Mouse (Mus musculus) CH12.LX (cell line): ENCODE measurements around the gene Pkhd1. TPM values are rescaled to one million over a fixed set of nuclear protein-coding genes. Genes with fewer than 3 reads are reported as not detected.

ENCODE experiments used
- DNase-seq: peaks from one replicate; pipeline ENCODE4 v3.0.0-alpha.2; 2013; ENCODE audit errors: extremely low read depth
- H3K27ac ChIP-seq: 2 replicates; pipeline ENCODE4 v1.5.1; 2012; ENCODE audit warnings: low read depth, mild to moderate bottlenecking, control low read depth, moderate library complexity; ENCODE audit not compliant: insufficient read depth
- H3K27me3 ChIP-seq: replicated peaks from 2 replicates; pipeline ENCODE3; 2012; ENCODE audit warnings: inconsistent platforms
- H3K36me3 ChIP-seq, 2 experiments: replicated peaks in 1 of 2; 2 replicates each; pipeline versions ENCODE3 to v1.6.1; 2012; ENCODE audit warnings: inconsistent platforms in 1 of 2, low read length in 1 of 2, mild to moderate bottlenecking in 1 of 2, mixed read lengths in 1 of 2, moderate library complexity in 1 of 2; ENCODE audit not compliant: control insufficient read depth in 1 of 2, insufficient read depth in 1 of 2
- H3K4me1 ChIP-seq, 2 experiments: 2 replicates each; pipeline ENCODE4 v1.6.1; 2012; ENCODE audit warnings: inconsistent platforms in 1 of 2, moderate library complexity in 1 of 2; ENCODE audit not compliant: insufficient read depth in 2 of 2, control insufficient read depth in 1 of 2
- H3K4me2 ChIP-seq: 2 replicates; pipeline ENCODE4 v1.6.1; 2012; ENCODE audit warnings: low read depth, mild to moderate bottlenecking, control low read depth; ENCODE audit not compliant: poor library complexity, insufficient read depth, severe bottlenecking
- H3K4me3 ChIP-seq, 3 experiments: fragments of 150-350 bp in 1 of 3; sonication (generic) in 1 of 3; replicated peaks in 1 of 3; 2 replicates each; pipeline versions ENCODE3 to v1.5.1; 2011 to 2012; ENCODE audit warnings: low read depth in 2 of 3, low read length in 2 of 3, mild to moderate bottlenecking in 2 of 3, moderate library complexity in 2 of 3, control low read depth in 1 of 3, improper control_type of control experiment in 1 of 3, inconsistent platforms in 1 of 3, mixed read lengths in 1 of 3; ENCODE audit not compliant: poor library complexity in 1 of 3
- H3K79me2 ChIP-seq: replicated peaks from 2 replicates; pipeline ENCODE4 v1.6.1; 2012; ENCODE audit warnings: mild to moderate bottlenecking, moderate library complexity; ENCODE audit not compliant: control insufficient read depth, poor library complexity, insufficient read depth, severe bottlenecking; ENCODE audit errors: extremely low read depth
- H3K9ac ChIP-seq: 2 replicates; pipeline ENCODE4 v1.6.1; 2012; ENCODE audit warnings: low read depth, mild to moderate bottlenecking, control low read depth, moderate library complexity; ENCODE audit not compliant: insufficient read depth
- H3K9me3 ChIP-seq: replicated peaks from 2 replicates; pipeline ENCODE3; 2012; ENCODE audit warnings: low read length, inconsistent platforms, mixed read lengths
- BHLHE40 ChIP-seq: IDR thresholded peaks from 2 replicates; pipeline ENCODE4 v1.6.1; 2011; ENCODE audit warnings: mild to moderate bottlenecking, low read depth, low read length, improper control_type of control experiment
- CHD2 ChIP-seq: IDR thresholded peaks from 2 replicates; pipeline ENCODE4 v1.6.1; 2011; ENCODE audit warnings: low read length, improper control_type of control experiment
- CTCF ChIP-seq, 2 experiments: IDR thresholded peaks in 1 of 2; conservative IDR thresholded peaks in 1 of 2; 2 replicates each; pipeline ENCODE4 v1.5.1; 2011 to 2012; ENCODE audit warnings: low read depth in 2 of 2, low read length in 2 of 2, improper control_type of control experiment in 1 of 2, inconsistent platforms in 1 of 2, mild to moderate bottlenecking in 1 of 2, moderate library complexity in 1 of 2
- E2F4 ChIP-seq: IDR thresholded peaks from 2 replicates; pipeline ENCODE4 v1.6.1; 2011; ENCODE audit warnings: low read depth, low read length, improper control_type of control experiment; ENCODE audit not compliant: insufficient replicate concordance
- ELF1 ChIP-seq: IDR thresholded peaks from 2 replicates; pipeline ENCODE4 v1.6.1; 2014; ENCODE audit warnings: low read depth, mild to moderate bottlenecking, inconsistent platforms, low read length, improper control_type of control experiment
- ETS1 ChIP-seq: conservative IDR thresholded peaks from 2 replicates; pipeline ENCODE4 v1.6.1; 2012; ENCODE audit warnings: low read depth, mild to moderate bottlenecking, inconsistent platforms, low read length, improper control_type of control experiment, moderate library complexity
- HCFC1 ChIP-seq: IDR thresholded peaks from 2 replicates; pipeline ENCODE4 v1.6.1; 2012; ENCODE audit warnings: low read depth, mild to moderate bottlenecking, inconsistent platforms, low read length, improper control_type of control experiment
- IRF4 ChIP-seq: IDR thresholded peaks from 2 replicates; pipeline ENCODE4 v1.6.1; 2014; ENCODE audit warnings: low read depth, mild to moderate bottlenecking, inconsistent platforms, low read length, improper control_type of control experiment
- KAT2A ChIP-seq: IDR thresholded peaks from 2 replicates; pipeline ENCODE4 v1.6.1; 2012; ENCODE audit warnings: low read length, improper control_type of control experiment, inconsistent platforms; ENCODE audit not compliant: insufficient replicate concordance
- MAFK ChIP-seq: IDR thresholded peaks from 2 replicates; pipeline ENCODE4 v1.6.1; 2011; ENCODE audit warnings: low read length, improper control_type of control experiment; ENCODE audit not compliant: insufficient replicate concordance
- MXI1 ChIP-seq: IDR thresholded peaks from 2 replicates; pipeline ENCODE4 v1.6.1; 2011; ENCODE audit warnings: mild to moderate bottlenecking, low read depth, low read length, improper control_type of control experiment
- NELFE ChIP-seq: IDR thresholded peaks from 2 replicates; pipeline ENCODE4 v1.6.1; 2011; ENCODE audit warnings: low read depth, low read length, improper control_type of control experiment
- POLR2AphosphoS2 ChIP-seq: IDR thresholded peaks from 2 replicates; pipeline ENCODE4 v1.6.1; 2011; ENCODE audit warnings: low read depth, low read length, improper control_type of control experiment
- UBTF ChIP-seq: IDR thresholded peaks from 2 replicates; pipeline ENCODE4 v1.6.1; 2012; ENCODE audit warnings: low read depth, mild to moderate bottlenecking, inconsistent platforms, low read length, improper control_type of control experiment, moderate library complexity
- ZC3H11A ChIP-seq: IDR thresholded peaks from 2 replicates; pipeline ENCODE4 v1.6.1; 2012; ENCODE audit warnings: low read depth, mild to moderate bottlenecking, inconsistent platforms, low read length, improper control_type of control experiment
- ZMIZ1 ChIP-seq: IDR thresholded peaks from 2 replicates; pipeline ENCODE4 v1.6.1; 2012; ENCODE audit warnings: low read depth, mild to moderate bottlenecking, inconsistent platforms, low read length, improper control_type of control experiment
- dilution Hi-C: fragments of 300-500 bp; cut with MboI; formaldehyde crosslinking; loops from 2 replicates; pipeline ENCODE4 v1.14.3; 2020; ENCODE audit warnings: low sequenced_read_pairs; ENCODE audit not compliant: extremely low pct_unique_long_range_greater_than_20kb, extremely low pct_ligation_motif_present
- in situ Hi-C: fragments of 300-500 bp; cut with MboI; formaldehyde crosslinking; loops from 3 replicates; pipeline ENCODE4 v1.14.3; 2019; ENCODE audit warnings: low sequenced_read_pairs, low pct_ligation_motif_present, low pct_unique_long_range_greater_than_20kb, mixed read lengths
- polyA plus RNA-seq: library from polyadenylated mRNA; unstranded; fragments of >175 nt; gene quantifications from 2 replicates; pipeline ENCODE4 v1.2.1, GENCODE M21; 2012; ENCODE audit warnings: low read depth; ENCODE audit not compliant: insufficient read length
- total RNA-seq, 2 experiments: library from RNA; depleted of rRNA; stranded (reverse); fragments of 300-350 nt in 1 of 2; fragments of >200 nt in 1 of 2; gene quantifications; 2 replicates each; pipeline ENCODE4 v1.2.3; 2012 to 2014

The Pkhd1 gene
- total and polyA plus RNA-seq, 3 experiments: not detected

DNA sequence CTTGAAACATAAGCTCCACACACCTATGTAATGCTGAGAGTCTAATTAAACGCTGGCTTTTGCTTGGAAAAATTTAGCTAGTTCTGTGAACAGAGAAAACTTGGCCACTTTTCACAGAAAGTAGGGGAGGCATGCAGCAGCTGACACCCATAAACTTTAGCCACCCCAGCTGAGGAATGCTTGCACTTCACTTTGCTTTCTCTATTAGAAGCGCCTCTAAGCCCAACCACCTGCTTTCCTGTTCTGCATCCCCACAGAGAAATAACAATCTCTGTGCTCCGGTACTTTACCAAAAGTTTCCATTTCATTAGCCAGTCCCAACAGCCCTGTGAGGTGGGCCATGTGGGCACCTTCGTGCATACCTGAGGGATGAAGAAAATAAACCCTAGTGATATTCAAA, 66.5 kb downstream of the Pkhd1 start:
- dilution Hi-C loops: no loop called here
- H3K79me2 ChIP-seq: no peaks in the 10 kb centered on the region
- no peak overlapping the region for H3K4me3 ChIP-seq
- no peak overlapping the region for H3K27ac ChIP-seq
- no peak overlapping the region for H3K9ac ChIP-seq
- no peaks in the 10 kb centered on the region for H3K9me3 ChIP-seq
- no peaks in the 10 kb centered on the region for H3K27me3 ChIP-seq
- H3K36me3 ChIP-seq: no peaks in the 10 kb centered on the region
- TF ChIP-seq ETS1 (no peak), ELF1 (no peak), ZMIZ1 (no peak), MAFK (no peak), UBTF (no peak), ZC3H11A (no peak), KAT2A (no peak), CHD2 (no peak), POLR2AphosphoS2 (no peak), IRF4 (no peak), E2F4 (no peak), MXI1 (no peak), NELFE (no peak), BHLHE40 (no peak)
- TF ChIP-seq, all 38 proteins: peak for 0
- in situ Hi-C loops: no loop called here
- Histone ChIP-seq H3K4me1 (no peaks in the 10 kb centered on the region), H3K4me2 (no peak overlapping the region)
- DNase-seq: no peak

DNA sequence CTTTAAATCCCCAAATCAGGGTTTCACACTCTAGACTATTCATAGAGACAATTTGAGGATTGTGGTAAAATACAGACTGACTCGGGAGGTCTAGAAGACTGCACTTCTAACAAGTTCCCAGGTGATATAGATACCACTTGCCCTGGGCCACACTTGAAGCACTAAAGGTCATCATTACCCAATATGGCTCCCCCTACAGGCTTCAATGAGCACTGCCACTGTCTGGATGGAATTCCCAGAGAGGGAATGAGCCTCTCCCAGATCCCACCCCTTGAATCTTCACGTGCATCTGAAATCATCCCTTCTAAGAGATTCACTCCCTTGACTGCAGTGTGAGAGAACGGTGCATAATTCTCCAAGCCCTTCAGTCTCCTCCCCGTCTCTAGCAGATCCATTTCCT, 73.3 kb downstream of the Pkhd1 start:
- no peak overlapping the region for H3K4me2 ChIP-seq
- H3K9ac ChIP-seq: no peak overlapping the region
- no peak overlapping the region for H3K4me3 ChIP-seq
- no peaks in the 10 kb centered on the region for H3K27me3 ChIP-seq
- dilution Hi-C loops: no loop called here
- DNase-seq: no peak
- no peaks in the 10 kb centered on the region for H3K79me2 ChIP-seq
- in situ Hi-C loops: no loop called here
- H3K9me3 ChIP-seq: no peaks in the 10 kb centered on the region
- no peaks in the 10 kb centered on the region for H3K4me1 ChIP-seq
- TF ChIP-seq HCFC1: no peak
- peak in 1 of 2 experiments; percentile 22; a peak in 3 of 4 replicates for TF ChIP-seq CTCF (conservative IDR thresholded peaks at IDR 0.05 in 1 of 2, IDR thresholded peaks at IDR 0.05 in 1 of 2; ENCODE audit: low read depth in 2 of 2, low read length in 2 of 2)
- no peak overlapping the region for H3K27ac ChIP-seq
- H3K36me3 ChIP-seq: no peaks in the 10 kb centered on the region
